Comparison of ENCODE assay signal across 23 mouse cellular contexts in genomic region chr7:129399071-129399470, GRCm38 (mm10).
DNase-seq lines count a peak whose midpoint lies in the region; ATAC-seq and TF ChIP-seq lines count a peak whose summit lies in the region.
"Had no signal": no experiment of that assay in that cellular context is flagged by ENCODE, and none has a peak within 500 bp of the region (broad histone marks: within the 10 kb centered on the region; RNA-seq: fewer than 3 reads in every experiment).

No protein-coding gene starts in this region.

- no peak overlapping the region for H3K9ac ChIP-seq in hindbrain, postnatal 0 days (replicated peaks; ENCODE audit: low read length)
- no peak overlapping the region for H3K9ac ChIP-seq in hindbrain, embryonic 13.5 days
- no peak overlapping the region for H3K9ac ChIP-seq in kidney, embryonic 16.5 days (replicated peaks; ENCODE audit: low read length)
- H3K9ac ChIP-seq: embryonic facial prominence, embryonic 12.5 days; hindbrain, embryonic 14.5 days; kidney, embryonic 15.5 days; limb, embryonic 13.5 days; liver, embryonic 15.5 days; midbrain, embryonic 15.5 days had no signal

- H3K4me2 ChIP-seq in hindbrain, postnatal 0 days (ENCODE audit: low read depth, low read length), result no peak overlapping the region
- H3K4me2 ChIP-seq in hindbrain, embryonic 13.5 days, result no peak overlapping the region
- no peak overlapping the region for H3K4me2 ChIP-seq in kidney, embryonic 16.5 days (replicated peaks; ENCODE audit: low read depth, low read length)
- H3K4me2 ChIP-seq: embryonic facial prominence, embryonic 12.5 days; hindbrain, embryonic 14.5 days; kidney, embryonic 15.5 days; limb, embryonic 13.5 days; liver, embryonic 15.5 days; midbrain, embryonic 15.5 days had no signal

- H3K27me3 ChIP-seq in hindbrain, postnatal 0 days (ENCODE audit: insufficient read depth, low read length), result no peaks in the 10 kb centered on the region
- H3K27me3 ChIP-seq in hindbrain, embryonic 13.5 days, result peaks cover 48% of the 10 kb centered on the region
- H3K27me3 ChIP-seq in kidney, embryonic 16.5 days (ENCODE audit: insufficient read depth, low read length), result no peaks in the 10 kb centered on the region
- H3K27me3 ChIP-seq: embryonic facial prominence, embryonic 12.5 days; kidney, embryonic 15.5 days; limb, embryonic 13.5 days; liver, embryonic 15.5 days; midbrain, embryonic 15.5 days had no signal

- peaks cover 8% of the 10 kb centered on the region; the same call in 1 of the 2 replicates for H3K4me1 ChIP-seq in hindbrain, postnatal 0 days (ENCODE audit: insufficient read depth, low read length)
- peaks cover 17% of the 10 kb centered on the region for H3K4me1 ChIP-seq in hindbrain, embryonic 13.5 days (replicated peaks)
- no peaks in the 10 kb centered on the region for H3K4me1 ChIP-seq in kidney, embryonic 16.5 days (ENCODE audit: insufficient read depth, low read length)
- H3K4me1 ChIP-seq: embryonic facial prominence, embryonic 12.5 days; heart, embryonic 10.5 days; kidney, embryonic 15.5 days; limb, embryonic 13.5 days; liver, embryonic 15.5 days had no signal

- no peaks in the 10 kb centered on the region for H3K9me3 ChIP-seq in hindbrain, postnatal 0 days (ENCODE audit: low read length)
- H3K9me3 ChIP-seq in hindbrain, embryonic 13.5 days, result no peaks in the 10 kb centered on the region
- no peaks in the 10 kb centered on the region for H3K9me3 ChIP-seq in kidney, embryonic 16.5 days (ENCODE audit: low read length)
- H3K9me3 ChIP-seq: embryonic facial prominence, embryonic 12.5 days; forebrain, embryonic 10.5 days; heart, embryonic 10.5 days; kidney, embryonic 15.5 days; limb, embryonic 13.5 days; liver, embryonic 15.5 days; midbrain, embryonic 15.5 days had no signal

- peak; percentile 13 for DNase-seq in adrenal gland, postnatal 14 days
- no peak for DNase-seq in adrenal gland, postnatal 4 days (ENCODE audit: low spot score in 2 of 2)
- DNase-seq in hindbrain, postnatal 0 days (ENCODE audit: low spot score), result no peak
- peak; percentile 25 for DNase-seq in cerebellum, adult 8-10 months
- DNase-seq in gonadal fat pad, adult 2 months (ENCODE audit: low read depth), result peak; percentile 89
- DNase-seq in liver, result no peak
- DNase-seq: heart, postnatal 10 days; lung, postnatal 10 days; retina, postnatal 1 day; thymus, postnatal 4 days had no signal

- H3K36me3 ChIP-seq in hindbrain, postnatal 0 days (ENCODE audit: insufficient read depth, low read length), result no peaks in the 10 kb centered on the region
- no peaks in the 10 kb centered on the region for H3K36me3 ChIP-seq in hindbrain, embryonic 13.5 days
- no peaks in the 10 kb centered on the region for H3K36me3 ChIP-seq in kidney, embryonic 16.5 days (ENCODE audit: insufficient read depth, low read length)
- H3K36me3 ChIP-seq: embryonic facial prominence, embryonic 12.5 days; forebrain, embryonic 10.5 days; heart, embryonic 10.5 days; kidney, embryonic 15.5 days; limb, embryonic 13.5 days; liver, embryonic 15.5 days; midbrain, embryonic 15.5 days had no signal

- TF ChIP-seq CTCF in hindbrain, postnatal 0 days (IDR thresholded peaks at IDR 0.05; ENCODE audit: low read depth), result 0 out of 2 replicates have a peak, but pooled peaks have one; percentile 5

- ATAC-seq in hindbrain, postnatal 0 days, result no peak
- ATAC-seq in hindbrain, embryonic 13.5 days (ENCODE audit: low FRiP score), result no peak
- no peak for ATAC-seq in kidney, embryonic 16.5 days (ENCODE audit: low FRiP score, low TSS enrichment)
- ATAC-seq: activated CD4-positive, CD25-positive, alpha-beta regulatory T cell, adult 4 months; intestine, embryonic 16.5 days; midbrain, embryonic 15.5 days had no signal

- H3K27ac ChIP-seq in hindbrain, postnatal 0 days, result no peak overlapping the region
- H3K27ac ChIP-seq in hindbrain, embryonic 13.5 days, result no peak overlapping the region
- no peak overlapping the region for H3K27ac ChIP-seq in kidney, embryonic 16.5 days (ENCODE audit: low read length)
- H3K27ac ChIP-seq: embryonic facial prominence, embryonic 12.5 days; forebrain, embryonic 10.5 days; heart, embryonic 10.5 days; hindbrain, embryonic 14.5 days; kidney, embryonic 15.5 days; layer of hippocampus, adult 2 months; limb, embryonic 13.5 days; liver, embryonic 15.5 days; midbrain, embryonic 15.5 days had no signal

- H3K4me3 ChIP-seq in hindbrain, postnatal 0 days (ENCODE audit: low read length), result no peak overlapping the region
- no peak overlapping the region for H3K4me3 ChIP-seq in hindbrain, embryonic 13.5 days
- no peak overlapping the region for H3K4me3 ChIP-seq in kidney, embryonic 16.5 days (ENCODE audit: low read length)
- H3K4me3 ChIP-seq: embryonic facial prominence, embryonic 12.5 days; forebrain, embryonic 10.5 days; heart, embryonic 10.5 days; kidney, embryonic 15.5 days; layer of hippocampus, adult 2 months; limb, embryonic 13.5 days; liver, embryonic 15.5 days; midbrain, embryonic 15.5 days had no signal

- 81% methylated on average over 7 of the region's 7 CpGs for WGBS in hindbrain, postnatal 0 days
- WGBS in hindbrain, embryonic 13.5 days, result 91% methylated on average over 7 of the region's 7 CpGs
- 73% methylated on average over 7 of the region's 7 CpGs for WGBS in kidney, embryonic 16.5 days

Comparison
In these comparisons a context has a peak if more than half of its experiments do, and no peak if none do; other contexts are left out.
1. DNase-seq: peak in adrenal gland, postnatal 14 days (single experiment), cerebellum, adult 8-10 months (single experiment) and gonadal fat pad, adult 2 months (single experiment); none in adrenal gland, postnatal 4 days (0 of 2), hindbrain, postnatal 0 days (single experiment) and liver (single experiment).